8 mouse cellular contexts compared by ENCODE assay signal in the genomic region with DNA sequence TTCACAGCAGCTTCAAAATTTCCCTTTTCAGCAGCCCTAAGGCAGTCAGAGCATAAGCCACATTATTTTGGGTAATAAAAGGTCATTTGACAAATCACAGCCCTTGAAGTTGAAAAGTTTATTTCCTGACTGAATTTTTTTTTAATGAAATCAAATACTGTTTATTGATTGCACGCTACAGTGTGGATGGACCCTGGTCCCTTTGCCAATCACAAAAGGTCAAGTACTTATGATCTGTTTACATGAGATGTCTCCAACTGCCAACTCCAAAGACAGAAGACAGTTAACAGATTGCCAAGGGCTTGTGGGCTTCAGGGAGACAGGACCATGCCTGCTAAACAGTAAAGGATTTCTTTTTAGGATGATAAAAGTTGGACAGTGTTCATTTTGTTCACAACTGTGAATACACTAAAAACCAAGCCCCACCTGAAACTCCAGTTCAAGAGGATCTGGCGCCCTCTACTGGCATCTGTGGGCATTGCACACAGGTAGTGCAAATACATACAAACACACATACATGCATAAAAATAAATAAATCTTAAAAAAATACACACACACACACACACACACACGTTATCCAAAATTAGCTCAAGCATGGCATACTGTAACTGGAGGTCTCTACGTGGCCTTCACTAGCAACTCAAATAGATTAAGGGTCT. TPM values are rescaled to one million over a fixed set of nuclear protein-coding genes. Genes with fewer than 3 reads are reported as not detected.
DNase-seq lines count a peak whose midpoint lies in the region; ATAC-seq and TF ChIP-seq lines count a peak whose summit lies in the region.
"Had no signal": no experiment of that assay in that cellular context is flagged by ENCODE, and none has a peak within 500 bp of the region (broad histone marks: within the 10 kb centered on the region; RNA-seq: fewer than 3 reads in every experiment).

No protein-coding gene starts in this region.

- H3K27ac ChIP-seq in ES-Bruce4 (ENCODE audit: insufficient read depth, low read length): no peak overlapping the region
- H3K27ac ChIP-seq in bone marrow, adult 2 months (ENCODE audit: control insufficient read depth, insufficient read depth, low read depth, low read length, poor library complexity): no peak overlapping the region
- H3K27ac ChIP-seq in lung, embryonic 14.5 days (ENCODE audit: low read depth): no peak overlapping the region
- H3K27ac ChIP-seq: neural tube, embryonic 13.5 days had no signal

- TF ChIP-seq CTCF in ES-Bruce4 (IDR thresholded peaks at IDR 0.05; ENCODE audit: low read depth, low read length): peak; percentile 54
- peak; percentile 66 for TF ChIP-seq CTCF in bone marrow, adult 2 months (IDR thresholded peaks at IDR 0.05; ENCODE audit: control insufficient read depth, insufficient read depth, low read length)
- TF ChIP-seq CTCF in lung, embryonic 14.5 days (IDR thresholded peaks at IDR 0.05; ENCODE audit: low read depth): peak; percentile 72

- H3K4me3 ChIP-seq in ES-Bruce4 (ENCODE audit: low read depth, low read length): no peak overlapping the region
- no peak overlapping the region for H3K4me3 ChIP-seq in bone marrow, adult 2 months (replicated peaks; ENCODE audit: control insufficient read depth, low read depth, low read length)
- H3K4me3 ChIP-seq in lung, embryonic 14.5 days (ENCODE audit: low read depth, low read length): no peak overlapping the region
- H3K4me3 ChIP-seq: neural tube, embryonic 13.5 days had no signal

- H3K4me2 ChIP-seq in lung, embryonic 14.5 days: no peak overlapping the region
- H3K4me2 ChIP-seq: neural tube, embryonic 13.5 days had no signal

- WGBS in bone marrow, adult 2 months: 92% methylated on average over 4 of the region's 4 CpGs
- WGBS in lung, embryonic 14.5 days: 84% methylated on average over 4 of the region's 4 CpGs

- no peak for ATAC-seq in lung, embryonic 14.5 days (ENCODE audit: insufficient read depth)

- H3K9ac ChIP-seq in ES-Bruce4 (ENCODE audit: low read depth, poor library complexity, severe bottlenecking): no peak overlapping the region
- H3K9ac ChIP-seq in lung, embryonic 14.5 days: no peak overlapping the region
- H3K9ac ChIP-seq: neural tube, embryonic 13.5 days had no signal

- peaks cover 90% of the 10 kb centered on the region for H3K36me3 ChIP-seq in ES-Bruce4 (ENCODE audit: control insufficient read depth, insufficient read depth, low read length, poor library complexity, severe bottlenecking)
- H3K36me3 ChIP-seq in lung, embryonic 14.5 days (ENCODE audit: insufficient read depth): peaks cover 92% of the 10 kb centered on the region

- no peak for TF ChIP-seq POLR2A in ES-Bruce4 (IDR thresholded peaks at IDR 0.05; ENCODE audit: insufficient read depth, low read length)
- TF ChIP-seq POLR2A in bone marrow, adult 2 months (IDR thresholded peaks at IDR 0.05; ENCODE audit: borderline replicate concordance, control insufficient read depth, low read depth, low read length): no peak

- peak; percentile 37 for DNase-seq in layer of hippocampus, adult 11-12 months (ENCODE audit: low spot score)
- no peak for DNase-seq in layer of hippocampus, adult 18-20 months (ENCODE audit: low spot score in 2 of 2)
- peak; percentile 63 for DNase-seq in lung, embryonic 14.5 days
- DNase-seq in thymus, postnatal 25 days: peak; percentile 44
- DNase-seq in gastrocnemius, postnatal 14 days: no peak

- peaks cover 3% of the 10 kb centered on the region; the same call in 1 of the 2 replicates for H3K9me3 ChIP-seq in ES-Bruce4 (replicated peaks; ENCODE audit: control insufficient read depth, insufficient read depth, low read length, poor library complexity, severe bottlenecking)
- H3K9me3 ChIP-seq in lung, embryonic 14.5 days (ENCODE audit: low read depth, low read length): peaks cover 11% of the 10 kb centered on the region

- no peak for TF ChIP-seq EP300 in ES-Bruce4 (IDR thresholded peaks at IDR 0.05; ENCODE audit: insufficient read depth, low read depth, low read length)

- intact Hi-C loops in gastrocnemius, postnatal 14 days (cut with DNase I; ENCODE audit: low total_unique reads): no loop called here

- no peaks in the 10 kb centered on the region for H3K27me3 ChIP-seq in ES-Bruce4 (ENCODE audit: control insufficient read depth, insufficient read depth, low read length, poor library complexity, severe bottlenecking)
- H3K27me3 ChIP-seq in lung, embryonic 14.5 days (ENCODE audit: insufficient read depth, low read length): no peaks in the 10 kb centered on the region
- H3K27me3 ChIP-seq: neural tube, embryonic 13.5 days had no signal

- H3K4me1 ChIP-seq in ES-Bruce4 (ENCODE audit: control insufficient read depth, insufficient read depth, low read length): no peaks in the 10 kb centered on the region
- no peaks in the 10 kb centered on the region for H3K4me1 ChIP-seq in bone marrow, adult 2 months (ENCODE audit: control insufficient read depth, insufficient read depth, low read length)
- H3K4me1 ChIP-seq in lung, embryonic 14.5 days (ENCODE audit: insufficient read depth): no peaks in the 10 kb centered on the region
- H3K4me1 ChIP-seq: neural tube, embryonic 13.5 days had no signal

RNA-seq across cellular contexts. Expression of gene Ccnf, which starts 7.8 kb away (rescaled TPM):
- total RNA-seq in layer of hippocampus, adult 18-20 months (2021): 1 to 10 TPM; 4.8 to 5.0 TPM
- polyA plus RNA-seq in ES-Bruce4 (2011; ENCODE audit: insufficient read depth, insufficient read length, low read depth, missing spikeins): 133 and 151 TPM in 2 replicates
- polyA plus RNA-seq in bone marrow, adult 2 months (2011; ENCODE audit: insufficient read depth, insufficient read length, low replicate concordance, missing spikeins): 58.4 and 73.9 TPM in 2 replicates
- 79.3 and 81.1 TPM in 2 replicates for polyA plus RNA-seq in lung, embryonic 14.5 days (2014; fragmentation: Nextera tagmentation; extraction: Ambion mirVana)
- 1 to 10 TPM; 2.4 to 2.7 TPM for total RNA-seq in gastrocnemius, postnatal 14 days (2021)

RNA-seq across cellular contexts. Expression of gene Tedc2, which starts 22.8 kb away (rescaled TPM):
- 1 to 10 TPM; 7.3 to 8.5 TPM for total RNA-seq in layer of hippocampus, adult 18-20 months (2021)
- 21.0 and 24.5 TPM in 2 replicates for polyA plus RNA-seq in ES-Bruce4 (2011; ENCODE audit: insufficient read depth, insufficient read length, low read depth, missing spikeins)
- polyA plus RNA-seq in bone marrow, adult 2 months (2011; ENCODE audit: insufficient read depth, insufficient read length, low replicate concordance, missing spikeins): 11.7 and 15.1 TPM in 2 replicates
- polyA plus RNA-seq in lung, embryonic 14.5 days (2014; fragmentation: Nextera tagmentation; extraction: Ambion mirVana): 14.5 and 15.2 TPM in 2 replicates
- total RNA-seq in gastrocnemius, postnatal 14 days (2021): 1 to 10 TPM; 1.9 to 2.3 TPM

RNA-seq across cellular contexts. Expression of gene Ntn3, which starts 34.1 kb away (rescaled TPM):
- total RNA-seq in layer of hippocampus, adult 18-20 months (2021): 1 to 10 TPM; 7.5 to 9.9 TPM
- 0.88 and 0.96 TPM in 2 replicates for polyA plus RNA-seq in ES-Bruce4 (2011; ENCODE audit: insufficient read depth, insufficient read length, low read depth, missing spikeins)
- polyA plus RNA-seq in bone marrow, adult 2 months (2011; ENCODE audit: insufficient read depth, insufficient read length, low replicate concordance, missing spikeins): 0.27 and 0.37 TPM in 2 replicates
- polyA plus RNA-seq in lung, embryonic 14.5 days (2014; fragmentation: Nextera tagmentation; extraction: Ambion mirVana): 8.2 and 10.3 TPM in 2 replicates
- total RNA-seq in gastrocnemius, postnatal 14 days (2021): 1 to 10 TPM in 1 of 2 experiments, under 1 TPM in 1; 0.86 to 1.1 TPM

RNA-seq across cellular contexts. Expression of gene Tbc1d24, which starts 38.1 kb away (rescaled TPM):
- total RNA-seq in layer of hippocampus, adult 18-20 months (2021): 10 to 100 TPM; 54.2 to 57.6 TPM
- polyA plus RNA-seq in ES-Bruce4 (2011; ENCODE audit: insufficient read depth, insufficient read length, low read depth, missing spikeins): 14.4 and 16.6 TPM in 2 replicates
- 4.2 and 10.6 TPM in 2 replicates for polyA plus RNA-seq in bone marrow, adult 2 months (2011; ENCODE audit: insufficient read depth, insufficient read length, low replicate concordance, missing spikeins)
- polyA plus RNA-seq in lung, embryonic 14.5 days (2014; fragmentation: Nextera tagmentation; extraction: Ambion mirVana): 6.4 and 7.0 TPM in 2 replicates
- total RNA-seq in gastrocnemius, postnatal 14 days (2021): 1 to 10 TPM; 3.4 to 3.5 TPM

Comparison
In these comparisons a context has a peak if more than half of its experiments do, and no peak if none do; other contexts are left out.
1. DNase-seq: peak in layer of hippocampus, adult 11-12 months (single experiment), lung, embryonic 14.5 days (single experiment) and thymus, postnatal 25 days (single experiment); none in layer of hippocampus, adult 18-20 months (0 of 2) and gastrocnemius, postnatal 14 days (single experiment).
2. Peak in every context shown above with its lines, with median percentiles within 50 percentile points of each other: CTCF ChIP-seq.